Mouse (Mus musculus): ENCODE measurements around the gene Scoc.

DNA sequence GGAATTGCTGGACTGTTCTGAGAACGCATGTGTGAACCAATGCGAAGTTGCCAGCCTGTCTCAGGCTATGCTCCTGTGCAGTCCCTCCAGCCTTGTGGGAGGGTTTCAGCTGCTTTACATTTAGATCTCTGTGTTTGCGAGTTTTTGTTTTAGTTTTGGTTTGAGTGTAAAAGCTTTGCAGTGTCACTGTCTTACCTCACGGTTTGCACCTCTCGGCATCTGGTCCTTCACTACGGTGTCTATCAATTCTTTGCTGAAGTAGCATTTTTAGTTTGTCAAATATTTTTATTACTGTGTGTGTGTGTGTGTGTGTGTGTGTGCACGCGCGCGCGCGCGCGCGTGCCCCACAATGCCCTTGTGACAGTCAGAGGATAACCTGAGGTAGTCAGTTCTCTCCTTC is 41.3 kb downstream of the Scoc start:
- no peak for TF ChIP-seq POLR2A (IDR thresholded peaks at IDR 0.05; ENCODE audit: insufficient read depth, low read depth, low read length)
- no peak for TF ChIP-seq CTCF (IDR thresholded peaks at IDR 0.05)
